Mouse (Mus musculus) spleen, adult 12 weeks (tissue): ENCODE results near the gene Fgd2.

Experiments
- DNase-seq: peaks from one replicate; pipeline ENCODE4 v3.0.0; 2022; ENCODE audit warnings: low spot score

Fgd2 gene

GRCm38 (mm10) chr17:29422912-29423504 lies 62.3 kb downstream of the Fgd2 start:
- no peak for DNase-seq

- no peak for DNase-seq
Observed at GRCm38 (mm10) chr17:29423991-29424390, 63.3 kb downstream of the Fgd2 start.

- DNase-seq, result no peak
Observed at GRCm38 (mm10) chr17:29425345-29425744, 64.6 kb downstream of the Fgd2 start.

- no peak for DNase-seq
Observed at GRCm38 (mm10) chr17:29428213-29428612, 67.5 kb downstream of the Fgd2 start.

- no peak for DNase-seq
Observed at GRCm38 (mm10) chr17:29428826-29429225, 68.1 kb downstream of the Fgd2 start.
